Mouse (Mus musculus): Measurements from ENCODE around the gene Tefm. TPM values are rescaled to one million over a fixed set of nuclear protein-coding genes. Genes with fewer than 3 reads are reported as not detected.

The Tefm gene
- polyA plus RNA-seq (2014; fragmentation: Illumina TruSeq; extraction: RNeasy Lipid Tissue Mini Kit (QIAGEN cat#74804); ENCODE audit: low read depth, low replicate concordance): 26.4 TPM

DNA sequence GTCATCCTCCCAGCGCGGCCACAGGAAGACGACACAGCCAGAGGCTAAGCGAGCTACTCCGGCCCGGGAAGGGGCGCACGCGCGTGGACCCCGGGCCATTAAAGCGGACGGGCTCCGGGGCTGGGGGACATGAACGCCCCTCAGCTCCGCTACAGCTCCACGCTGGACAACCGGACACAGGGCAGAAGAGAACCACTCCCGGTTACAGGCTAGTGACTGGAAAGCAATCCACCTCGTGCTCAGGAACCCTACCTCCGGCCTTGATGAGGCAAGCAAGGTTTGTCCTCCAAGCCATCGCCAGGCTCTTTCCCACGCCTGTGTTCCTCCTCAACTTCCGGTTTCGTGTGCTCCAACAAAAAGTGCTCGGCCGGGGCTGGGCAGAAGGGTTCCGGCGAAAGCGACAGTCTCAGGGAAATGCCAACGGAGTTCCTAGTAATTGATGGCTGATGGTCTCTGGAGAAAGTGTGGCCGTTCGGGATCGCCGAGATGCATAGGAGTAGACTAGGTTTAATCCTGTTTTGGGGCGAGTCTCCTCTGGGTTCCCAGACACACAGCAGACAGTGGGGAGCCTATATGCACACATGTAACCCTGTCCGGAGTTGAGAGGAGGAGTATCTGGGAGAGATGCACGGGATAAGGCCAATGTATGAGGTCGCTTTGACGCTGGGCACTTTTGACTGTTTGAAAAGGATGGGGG lies at the start of gene Tefm:
TSS of gene Tefm (minus strand) at position 351 of the 697 bp plus-strand sequence.

DNA sequence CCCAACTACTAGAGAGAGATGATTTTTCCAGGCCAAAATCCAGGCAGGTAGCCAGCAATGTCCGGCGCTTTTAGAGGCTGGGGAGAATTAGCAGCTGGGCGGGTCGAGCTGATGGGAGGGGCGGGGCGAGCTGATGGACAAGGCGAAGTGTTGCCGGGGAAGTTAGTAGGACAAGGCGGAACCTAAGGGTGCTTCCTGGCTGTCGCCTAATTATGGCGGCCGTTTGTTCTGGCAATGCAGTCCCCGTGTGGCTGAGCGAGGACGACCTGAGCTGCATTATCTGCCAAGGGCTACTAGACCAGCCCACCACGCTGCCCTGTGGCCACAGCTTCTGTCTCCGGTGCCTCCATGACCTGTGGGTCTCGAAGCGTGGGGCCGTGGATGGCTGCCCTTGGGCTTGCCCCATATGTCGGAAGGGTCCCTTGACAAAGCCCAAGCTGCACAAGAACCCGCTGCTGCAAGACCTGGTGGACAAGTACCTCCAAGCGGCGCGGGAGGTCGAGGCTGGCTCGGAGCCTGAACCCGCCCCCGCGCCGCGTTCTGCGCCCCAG lies 41.8 kb upstream of the Tefm start, which contains the start of gene Rnf135:
TSS of gene Rnf135 (plus strand) at position 147 of the 551 bp plus-strand sequence.

GRCm38 (mm10) chr11:80153857-80154495 lies 12.0 kb upstream of the Tefm start, which contains the start of gene Adap2:
Gene Adap2, plus strand, starts transcription at chr11:80154105.

DNA sequence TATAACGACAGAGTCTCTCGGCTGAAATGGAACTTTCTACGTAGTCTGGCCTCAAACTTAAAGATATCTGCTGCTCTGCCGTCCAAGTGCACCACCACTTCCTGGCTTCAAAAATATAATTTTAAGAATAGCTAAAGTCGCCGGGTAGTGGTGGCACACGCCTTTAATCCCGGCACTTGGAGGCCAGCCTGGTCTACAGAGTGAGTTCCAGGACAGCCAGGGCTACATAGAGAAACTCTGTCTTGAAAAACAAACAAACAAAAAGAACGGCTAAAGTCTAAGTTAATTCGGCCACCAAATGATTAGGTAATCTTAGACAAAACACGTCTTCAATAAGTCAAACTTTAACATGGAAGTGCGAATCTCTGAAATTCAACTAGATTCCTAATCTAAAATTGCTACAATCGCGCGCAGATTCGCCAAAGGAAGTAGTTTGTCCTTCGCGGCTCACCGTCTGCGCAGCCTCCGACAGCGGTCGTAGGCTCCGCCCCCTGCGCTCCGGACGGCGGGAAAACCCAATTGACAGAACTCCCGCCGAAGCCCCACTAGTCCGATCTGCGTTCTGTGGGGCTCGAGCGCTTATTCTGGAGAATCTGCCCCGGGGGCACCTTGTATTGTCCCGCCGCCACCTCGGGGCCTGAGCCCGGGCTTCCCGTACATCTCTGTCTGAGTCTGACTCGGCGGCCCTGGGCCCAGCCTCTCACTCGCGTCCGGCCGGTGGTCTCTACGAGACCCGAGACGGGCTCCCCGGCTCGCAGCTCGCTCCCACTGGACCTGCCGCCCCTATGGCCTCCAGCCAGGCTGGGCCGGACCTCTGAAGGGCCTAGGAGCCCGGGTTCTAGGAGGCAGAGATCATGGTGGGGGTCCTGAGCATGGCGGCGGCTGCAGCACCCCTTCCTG lies 52.8 kb downstream of the Tefm start, which contains the start of gene Atad5:
TSS of gene Atad5 (plus strand) at position 484 of the 900 bp plus-strand sequence.

Other genes with a start within 250 kb of the Tefm start
- 104 TPM for gene Utp6, start 179.8 kb downstream of the Tefm start, polyA plus RNA-seq (2014; fragmentation: Illumina TruSeq; extraction: RNeasy Lipid Tissue Mini Kit (QIAGEN cat#74804); ENCODE audit: low read depth, low replicate concordance)
- 189 TPM for gene Suz12, start 149.1 kb downstream of the Tefm start, polyA plus RNA-seq (2014; fragmentation: Illumina TruSeq; extraction: RNeasy Lipid Tissue Mini Kit (QIAGEN cat#74804); ENCODE audit: low read depth, low replicate concordance)
- 17.2 TPM for gene Crlf3, start 61.2 kb downstream of the Tefm start, polyA plus RNA-seq (2014; fragmentation: Illumina TruSeq; extraction: RNeasy Lipid Tissue Mini Kit (QIAGEN cat#74804); ENCODE audit: low read depth, low replicate concordance)
- gene Atad5, start 52.8 kb downstream of the Tefm start, polyA plus RNA-seq (2014; fragmentation: Illumina TruSeq; extraction: RNeasy Lipid Tissue Mini Kit (QIAGEN cat#74804); ENCODE audit: low read depth, low replicate concordance): 7.3 TPM
- 2.2 TPM for gene Adap2, start 11.9 kb upstream of the Tefm start, polyA plus RNA-seq (2014; fragmentation: Illumina TruSeq; extraction: RNeasy Lipid Tissue Mini Kit (QIAGEN cat#74804); ENCODE audit: low read depth, low replicate concordance)
- gene Rnf135, start 41.7 kb upstream of the Tefm start, polyA plus RNA-seq (2014; fragmentation: Illumina TruSeq; extraction: RNeasy Lipid Tissue Mini Kit (QIAGEN cat#74804); ENCODE audit: low read depth, low replicate concordance): 8.2 TPM
- 181 TPM for gene Rhot1, start 66.8 kb upstream of the Tefm start, polyA plus RNA-seq (2014; fragmentation: Illumina TruSeq; extraction: RNeasy Lipid Tissue Mini Kit (QIAGEN cat#74804); ENCODE audit: low read depth, low replicate concordance)
- 2.1 TPM for gene Rhbdl3, start 158.7 kb upstream of the Tefm start, polyA plus RNA-seq (2014; fragmentation: Illumina TruSeq; extraction: RNeasy Lipid Tissue Mini Kit (QIAGEN cat#74804); ENCODE audit: low read depth, low replicate concordance)
- 56.6 TPM for gene 5730455P16Rik, start 235.9 kb upstream of the Tefm start, polyA plus RNA-seq (2014; fragmentation: Illumina TruSeq; extraction: RNeasy Lipid Tissue Mini Kit (QIAGEN cat#74804); ENCODE audit: low read depth, low replicate concordance)
- 321 TPM for gene Zfp207, start 241.1 kb upstream of the Tefm start, polyA plus RNA-seq (2014; fragmentation: Illumina TruSeq; extraction: RNeasy Lipid Tissue Mini Kit (QIAGEN cat#74804); ENCODE audit: low read depth, low replicate concordance)

Data from adrenal gland, adult 10 weeks (tissue).